Mouse (Mus musculus) left cerebral cortex, adult 2 months (tissue): ENCODE measurements around the gene Odf2. TPM values are rescaled to one million over a fixed set of nuclear protein-coding genes. Genes with fewer than 3 reads are reported as not detected.
"Not testable (repeated sequence)": the region's sequence is repeated elsewhere in the genome, so short reads cannot be mapped to it uniquely, and the experiment has no call there.

Source experiments
- DNase-seq, 2 experiments: peaks; one replicate each; pipeline ENCODE4 v3.0.0; 2021 to 2022; ENCODE audit warnings: low spot score in 2 of 2, mixed read lengths in 1 of 2; ENCODE audit errors: extremely low spot score in 1 of 2
- H3K27ac ChIP-seq: fragments of 200-600 bp; 2 replicates; pipeline ENCODE4 v1.8.1; 2022
- H3K4me3 ChIP-seq: fragments of 200-600 bp; 2 replicates; pipeline ENCODE4 v1.8.1; 2022
- CTCF ChIP-seq: fragments of 200-600 bp; IDR thresholded peaks from 2 replicates; pipeline ENCODE4 v1.8.1; 2022; ENCODE audit warnings: antibody characterized with exemption, mild to moderate bottlenecking, moderate library complexity
- intact Hi-C: fragments of 180-260 bp; cut with DNase I; formaldehyde crosslinking; loops from one replicate; pipeline ENCODE4 v1.15.1; 2025
- total RNA-seq, 2 experiments: library from RNA; stranded (reverse); gene quantifications; 2 replicates each; pipeline ENCODE4 v1.2.3; 2021

Odf2 gene
- total RNA-seq, 2 experiments from 2014 or later = 97.9 to 101 TPM

DNA sequence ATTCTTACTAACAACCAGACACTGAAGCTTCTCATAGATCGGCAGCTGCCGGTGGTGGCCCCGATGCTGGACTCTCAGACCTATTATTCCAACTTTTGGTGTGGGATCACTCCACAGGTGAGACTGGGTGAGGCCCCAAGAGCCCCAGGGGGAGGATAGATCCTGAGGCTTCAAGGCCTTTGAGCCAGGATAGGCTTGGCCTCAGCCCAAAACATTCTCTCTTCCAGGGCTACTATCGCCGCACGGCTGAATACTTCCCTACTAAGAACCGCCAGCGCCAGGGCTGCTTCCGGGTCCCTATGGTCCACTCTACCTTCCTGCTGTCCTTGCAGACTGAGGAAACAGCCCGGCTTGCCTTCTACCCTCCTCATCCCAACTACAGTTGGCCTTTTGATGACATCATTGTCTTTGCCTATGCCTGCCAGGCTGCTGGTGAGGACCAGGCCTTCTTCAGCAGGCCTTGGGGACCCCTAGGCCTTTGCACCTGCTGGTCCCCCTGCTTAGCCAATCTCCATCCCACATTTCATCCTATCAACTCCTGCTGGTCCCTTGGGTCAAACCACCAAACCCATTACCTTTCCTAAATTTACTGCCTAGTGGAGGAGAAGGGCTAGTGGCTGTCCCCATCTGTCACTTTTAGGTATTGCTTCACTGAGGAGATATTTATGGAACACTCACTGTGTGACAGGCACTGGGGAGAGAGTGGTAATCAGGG lies 16.3 kb upstream of the Odf2 start:
- no peak overlapping the region for H3K4me3 ChIP-seq
- intact Hi-C loops = no loop called here
- TF ChIP-seq CTCF = no peak

DNA sequence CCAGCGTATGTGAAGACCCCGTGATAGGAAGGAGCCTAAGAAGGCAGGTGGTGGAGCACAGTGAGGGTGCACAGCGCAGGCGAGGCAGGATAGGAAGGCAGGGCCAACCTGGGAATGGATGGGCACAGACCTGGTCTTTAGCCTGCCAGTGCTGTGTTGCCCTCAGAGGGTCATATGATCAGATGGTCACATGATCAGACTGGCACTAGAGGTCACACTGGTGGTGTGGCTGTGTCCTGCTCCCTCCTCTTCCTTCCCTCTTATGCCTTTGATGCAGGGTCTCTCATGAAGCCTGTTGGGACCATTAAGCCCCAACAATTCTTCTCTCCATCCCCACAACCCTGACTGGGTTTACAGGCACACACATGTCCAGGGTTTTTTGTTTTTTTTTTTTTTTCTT lies 15.2 kb upstream of the Odf2 start:
- no peak for DNase-seq
- no peak overlapping the region for H3K27ac ChIP-seq
- no peak for TF ChIP-seq CTCF
- H3K4me3 ChIP-seq = no peak overlapping the region
- intact Hi-C loops = no loop called here

More for the DNA sequence above, 16.3 kb upstream of the Odf2 start:
- H3K27ac ChIP-seq = no peak overlapping the region
- no peak for DNase-seq

DNA sequence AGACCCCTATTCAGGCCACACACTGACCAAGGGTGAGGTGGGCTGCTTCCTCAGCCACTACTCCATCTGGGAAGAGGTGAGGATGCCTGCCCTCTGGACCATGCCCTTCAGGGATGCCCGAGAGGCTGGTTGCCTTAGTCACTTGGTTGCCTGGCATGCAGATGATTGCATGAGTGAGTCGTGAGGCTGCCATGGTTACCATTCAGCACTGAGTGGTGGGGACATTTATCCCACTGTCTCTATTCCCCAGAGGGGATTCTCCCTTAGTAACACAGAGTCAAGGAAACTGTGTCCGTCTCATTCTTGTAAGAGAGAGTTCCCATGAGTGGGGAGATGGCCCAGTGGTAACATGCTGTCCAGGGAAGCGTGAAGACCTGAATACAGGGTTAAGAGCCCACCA lies 11.0 kb upstream of the Odf2 start:
- Histone ChIP-seq H3K4me3 (no peak overlapping the region), H3K27ac (no peak overlapping the region)
- intact Hi-C loops = no loop called here
- TF ChIP-seq CTCF = no peak
- no peak for DNase-seq

DNA sequence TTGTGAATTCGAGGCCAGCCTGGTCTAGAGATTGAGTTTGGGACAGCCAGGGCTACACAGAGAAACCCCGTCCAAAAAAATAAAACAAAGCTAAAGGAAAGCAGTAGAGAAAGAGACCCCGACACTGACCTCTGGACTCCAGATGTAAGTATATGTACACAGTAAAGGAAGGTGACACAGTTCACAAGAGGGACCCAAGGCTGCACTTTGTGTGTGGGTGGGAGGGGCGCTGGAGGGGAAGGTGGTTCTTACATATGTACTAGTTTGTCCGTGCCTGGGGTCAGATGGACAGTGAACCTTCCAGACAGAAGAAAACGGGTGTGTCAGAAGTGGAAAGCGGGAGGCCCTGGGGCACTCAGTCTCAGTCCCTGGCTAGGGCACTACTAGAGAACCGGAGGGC lies 9.8 kb upstream of the Odf2 start:
- intact Hi-C loops = no loop called here
- no peak overlapping the region for H3K4me3 ChIP-seq
- no peak overlapping the region for H3K27ac ChIP-seq
- no peak for TF ChIP-seq CTCF
- DNase-seq = no peak

- H3K4me3 ChIP-seq = no peak overlapping the region
- TF ChIP-seq CTCF = no peak
- intact Hi-C loops = no loop called here
- no peak for DNase-seq
- 0 out of 2 replicates have a peak overlapping the region, but pooled peaks have one; percentile 40 for H3K27ac ChIP-seq
These were observed 8.8 kb upstream of the Odf2 start for GRCm38 (mm10) chr2:29879964-29880830.

DNA sequence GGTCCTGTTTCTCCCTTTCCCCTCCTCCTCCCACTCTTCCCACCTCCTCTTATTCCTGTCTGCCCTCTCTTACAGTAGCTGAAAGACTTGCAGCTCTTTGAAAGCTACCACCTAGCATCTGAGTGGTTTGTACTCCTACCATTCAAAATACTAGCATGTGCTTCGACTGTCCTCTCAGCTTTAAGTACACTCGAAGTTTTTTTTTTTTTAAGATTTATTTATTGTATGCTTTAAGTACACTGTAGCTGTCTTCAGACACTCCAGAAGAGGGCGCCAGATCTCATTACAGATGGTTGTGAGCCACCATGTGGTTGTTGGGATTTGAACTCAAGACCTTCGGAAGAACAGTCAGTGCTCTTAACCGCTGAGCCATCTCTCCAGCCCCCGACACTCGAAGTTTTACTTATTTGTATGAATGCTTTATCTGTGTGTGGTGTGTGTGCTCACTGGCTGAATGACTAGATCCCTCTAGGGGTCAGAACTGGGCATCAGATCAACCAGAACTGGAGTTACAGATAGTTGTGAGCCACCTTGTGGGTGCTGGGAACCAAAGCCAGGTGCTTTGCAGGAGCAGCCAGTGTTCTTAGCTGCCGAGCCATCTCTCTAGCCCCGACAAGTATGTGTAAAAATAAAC lies 2.2 kb upstream of the Odf2 start:
- peak; percentile 31 for TF ChIP-seq CTCF
- H3K27ac ChIP-seq, H3K4me3 ChIP-seq, intact Hi-C loops, DNase-seq: not testable (repeated sequence)

GRCm38 (mm10) chr2:29889991-29890833 lies 1.2 kb downstream of the Odf2 start:
- peak overlapping the region; percentile 88 for H3K4me3 ChIP-seq
- peak; percentile 40 for TF ChIP-seq CTCF
- DNase-seq = peak; percentile 75 to 82
- peak overlapping the region; percentile 70 for H3K27ac ChIP-seq
- intact Hi-C loops = loop anchor here (1.0 kb wide), 1 partner anchor 21 kb away; the partner anchor contains the start of gene Cercam

DNA sequence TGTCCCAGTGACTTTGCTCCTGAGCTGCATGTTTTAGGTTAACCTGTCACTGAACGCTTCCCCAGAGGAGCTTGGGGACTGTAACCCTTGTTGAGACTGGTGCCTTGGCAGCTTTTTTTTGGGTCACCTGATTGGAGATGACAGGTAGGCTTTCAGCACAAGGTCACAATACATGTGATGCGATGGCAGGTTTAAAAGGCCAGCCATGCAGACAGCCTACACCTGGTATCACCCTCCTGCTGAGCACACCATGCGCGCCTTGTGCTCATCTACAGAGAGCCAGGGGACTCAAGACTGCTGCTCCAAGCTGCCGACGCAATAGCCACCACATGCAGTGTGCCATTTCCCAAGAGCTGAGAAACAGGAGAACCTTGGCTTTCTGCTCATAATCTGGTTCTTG lies 2.8 kb downstream of the Odf2 start:
- no peak overlapping the region for H3K27ac ChIP-seq
- TF ChIP-seq CTCF = no peak
- no peak overlapping the region for H3K4me3 ChIP-seq
- no peak for DNase-seq
- intact Hi-C loops = no loop called here

- H3K4me3 ChIP-seq = no peak overlapping the region
- H3K27ac ChIP-seq = no peak overlapping the region
- DNase-seq = no peak
- intact Hi-C loops = no loop called here
- TF ChIP-seq CTCF = no peak
These were observed 7.0 kb downstream of the Odf2 start for GRCm38 (mm10) chr2:29896071-29896470.

- Histone ChIP-seq H3K4me3 (no peak overlapping the region), H3K27ac (no peak overlapping the region)
- TF ChIP-seq CTCF = no peak
- intact Hi-C loops = no loop called here
- no peak for DNase-seq
These were observed 8.3 kb downstream of the Odf2 start for GRCm38 (mm10) chr2:29897366-29897765.

DNA sequence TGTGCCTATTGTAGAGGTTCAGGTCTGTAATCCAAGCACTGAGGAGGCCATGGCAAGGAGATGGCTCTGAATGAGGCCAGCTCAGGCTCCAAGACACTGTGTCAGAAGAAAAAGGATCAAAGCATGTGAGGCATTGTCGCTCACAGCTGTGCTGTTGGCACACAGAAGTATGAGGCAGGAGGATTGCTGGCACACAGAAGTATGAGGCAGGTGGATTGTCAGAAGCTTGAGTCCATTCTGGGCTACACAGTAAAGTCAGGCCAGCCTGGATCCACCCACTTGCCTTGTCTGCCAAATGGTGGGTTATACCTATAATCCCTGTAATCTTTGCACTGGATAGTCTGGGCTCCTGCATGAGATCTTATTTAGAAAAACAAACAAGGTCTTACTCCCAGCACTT lies 9.1 kb downstream of the Odf2 start:
- no peak for TF ChIP-seq CTCF
- Histone ChIP-seq H3K4me3 (no peak overlapping the region), H3K27ac (no peak overlapping the region)
- intact Hi-C loops = no loop called here
- no peak for DNase-seq
